Mouse (Mus musculus): ENCODE data around the gene Ube2g2. TPM values are rescaled to one million over a fixed set of nuclear protein-coding genes. Genes with fewer than 3 reads are reported as not detected.

Gene Ube2g2
- polyA plus RNA-seq, 1 experiment from 2014 or later = 65.0 TPM

DNA sequence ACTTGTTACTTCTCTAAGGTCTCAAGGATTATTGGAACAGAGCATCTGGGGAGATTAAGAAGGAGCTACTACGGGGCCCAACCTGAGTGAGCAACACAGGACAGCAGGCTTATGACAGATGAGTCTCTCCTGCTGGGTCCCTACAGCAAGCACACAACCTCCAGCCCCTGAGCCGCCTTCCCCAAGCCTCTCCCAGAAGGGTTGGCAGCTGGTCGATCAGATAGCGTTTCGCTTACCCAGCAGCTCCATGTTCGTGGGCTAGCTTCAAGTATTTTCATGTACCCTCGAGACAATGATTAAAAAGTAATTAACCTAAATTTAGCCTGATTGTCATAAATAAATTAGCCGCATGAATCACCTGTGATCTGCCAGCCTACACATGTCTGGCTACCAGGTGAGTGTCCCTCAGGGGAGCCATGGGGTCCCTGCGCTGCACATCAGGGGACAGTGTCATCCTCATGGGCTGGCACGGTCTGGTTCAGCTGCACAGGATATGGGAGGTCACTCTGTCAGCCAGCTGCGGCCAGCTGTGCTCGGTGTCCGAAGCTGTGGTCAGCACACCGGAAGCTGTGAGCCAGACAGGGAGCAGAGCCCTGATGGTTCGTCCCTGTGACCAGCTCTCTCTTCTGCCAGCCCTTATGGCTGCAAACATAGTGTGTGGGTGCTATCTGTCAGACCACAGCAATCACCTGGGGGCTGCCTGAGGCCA lies 36.4 kb downstream of the Ube2g2 start:
- no peaks in the 10 kb centered on the region for H3K4me1 ChIP-seq (replicated peaks)
- no peaks in the 10 kb centered on the region for H3K36me3 ChIP-seq
- H3K4me3 ChIP-seq (replicated peaks) = no peak overlapping the region
- ATAC-seq = no peak
- no peak overlapping the region for H3K27ac ChIP-seq
- no peak overlapping the region for H3K4me2 ChIP-seq (replicated peaks)
- no peaks in the 10 kb centered on the region for H3K9me3 ChIP-seq
- no peaks in the 10 kb centered on the region for H3K27me3 ChIP-seq (replicated peaks)
- no peak overlapping the region for H3K9ac ChIP-seq
- WGBS = 51% methylated on average over 15 of the region's 15 CpGs

DNA sequence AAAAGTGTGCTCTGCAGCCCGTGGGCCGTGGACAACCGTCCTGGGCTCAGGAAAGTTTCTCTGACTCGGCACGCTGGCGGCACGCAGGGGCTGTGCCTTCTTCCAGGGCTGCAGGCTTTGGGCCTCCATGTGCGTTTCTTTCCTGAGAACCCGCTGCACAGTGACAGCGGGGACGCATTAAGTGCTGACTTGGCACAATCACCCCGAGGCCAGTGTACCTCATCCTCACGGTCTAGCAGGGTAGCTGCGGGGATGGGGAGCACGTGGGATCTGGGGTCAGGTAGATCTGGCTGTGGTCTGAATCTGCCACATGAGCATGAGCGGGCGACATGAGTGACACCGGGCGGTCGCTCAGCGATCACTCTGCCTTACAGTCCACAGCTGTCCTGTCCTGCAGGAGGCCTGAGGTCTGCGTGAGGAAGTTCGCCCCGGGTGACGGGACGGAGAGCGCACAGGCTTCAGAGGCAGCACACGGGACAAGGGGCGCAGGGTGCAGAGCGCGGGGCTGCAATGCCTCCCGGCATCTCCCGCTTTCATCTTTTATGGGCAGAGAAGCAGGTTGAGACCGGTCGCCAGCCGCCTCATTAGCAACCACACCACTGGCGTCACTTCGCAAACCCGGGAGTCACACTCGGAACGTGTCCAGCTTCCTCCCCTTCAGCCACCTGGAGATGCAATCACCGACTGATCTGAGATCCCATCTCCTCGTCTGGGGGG lies 42.0 kb downstream of the Ube2g2 start:
- no peaks in the 10 kb centered on the region for H3K4me1 ChIP-seq (replicated peaks)
- no peak overlapping the region for H3K27ac ChIP-seq
- H3K4me2 ChIP-seq (replicated peaks) = 0 out of 2 replicates have a peak overlapping the region, but pooled peaks have one; percentile 4
- no peaks in the 10 kb centered on the region for H3K9me3 ChIP-seq
- H3K27me3 ChIP-seq (replicated peaks) = peaks cover 8% of the 10 kb centered on the region; the same call in 1 of the 2 replicates
- H3K36me3 ChIP-seq = no peaks in the 10 kb centered on the region
- no peak for ATAC-seq
- H3K9ac ChIP-seq = no peak overlapping the region
- WGBS = 38% methylated on average over 43 of the region's 43 CpGs
- no peak overlapping the region for H3K4me3 ChIP-seq (replicated peaks)

DNA sequence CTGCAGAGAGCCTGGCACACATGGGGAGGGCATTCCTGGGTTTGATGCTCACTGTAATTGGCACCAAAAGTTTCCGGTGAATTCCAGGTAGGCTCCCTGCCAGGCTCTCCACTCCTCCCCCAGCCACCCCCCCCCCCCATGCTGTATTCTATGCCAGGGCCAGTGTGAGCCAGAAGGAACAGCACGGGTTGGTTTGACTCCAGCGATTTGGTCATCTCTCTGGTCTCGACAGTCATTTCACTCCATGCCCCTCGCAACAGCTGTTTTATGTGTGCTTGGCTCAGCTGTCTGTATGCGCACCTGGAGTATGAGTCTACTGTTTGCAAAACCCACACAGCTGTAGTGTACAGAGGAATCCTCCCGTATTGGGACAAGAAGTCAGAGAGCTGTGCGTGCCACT lies 44.3 kb downstream of the Ube2g2 start:
- no peaks in the 10 kb centered on the region for H3K4me1 ChIP-seq (replicated peaks)

DNA sequence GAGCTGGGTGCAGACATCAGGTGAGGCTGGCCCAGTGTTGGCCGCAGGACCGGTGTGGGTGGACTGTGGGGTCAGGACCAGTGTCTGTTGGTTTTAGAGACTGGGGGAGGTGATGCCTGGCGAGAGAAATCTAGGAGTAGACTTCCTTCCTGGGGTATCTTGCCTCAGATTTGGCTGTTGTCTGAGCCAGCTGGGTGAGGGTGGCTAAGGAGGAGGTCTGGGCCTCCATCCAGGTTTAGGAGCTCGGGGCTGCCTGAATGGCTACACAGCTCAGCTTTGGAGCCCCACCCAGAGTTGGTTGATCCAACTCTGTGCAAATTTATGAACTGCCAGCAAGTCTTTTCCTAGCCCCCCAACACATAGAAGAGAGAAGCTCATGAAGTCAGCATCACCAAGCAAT lies 45.3 kb downstream of the Ube2g2 start:
- Histone ChIP-seq H3K27me3 (replicated peaks) (peaks cover 8% of the 10 kb centered on the region; the same call in 1 of the 2 replicates), H3K36me3 (no peaks in the 10 kb centered on the region)
- ATAC-seq = no peak

More for the DNA sequence above, 44.3 kb downstream of the Ube2g2 start:
- H3K9ac ChIP-seq = no peak overlapping the region
- ATAC-seq = no peak
- no peaks in the 10 kb centered on the region for H3K36me3 ChIP-seq
- H3K27ac ChIP-seq = no peak overlapping the region
- H3K27me3 ChIP-seq (replicated peaks) = peaks cover 8% of the 10 kb centered on the region; the same call in 1 of the 2 replicates
- no peak overlapping the region for H3K4me3 ChIP-seq (replicated peaks)
- H3K9me3 ChIP-seq = no peaks in the 10 kb centered on the region
- H3K4me2 ChIP-seq (replicated peaks) = no peak overlapping the region
- 77% methylated on average over 8 of the region's 8 CpGs for WGBS

DNA sequence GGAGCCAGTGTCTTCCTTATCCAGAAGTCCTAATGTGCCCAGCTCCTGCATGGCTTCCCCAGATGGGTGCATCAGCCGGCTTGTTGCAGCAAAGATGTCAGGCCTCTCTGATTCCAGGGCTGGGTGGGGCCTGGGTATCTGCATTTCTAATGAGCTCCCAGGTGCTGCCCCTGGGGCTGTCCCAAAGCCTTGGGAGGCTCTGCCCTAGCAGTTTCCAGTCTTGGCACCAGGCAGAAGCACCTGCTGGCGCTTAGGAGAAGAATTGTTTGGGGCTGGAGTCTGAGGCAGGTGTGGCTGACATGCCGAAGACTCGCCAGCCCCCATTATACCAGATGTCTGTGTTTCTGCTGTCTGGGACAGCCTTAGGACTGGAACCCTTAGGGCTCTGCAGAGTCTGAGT lies 48.6 kb downstream of the Ube2g2 start:
- Histone ChIP-seq H3K9ac (no peak overlapping the region), H3K4me1 (replicated peaks) (no peaks in the 10 kb centered on the region), H3K27me3 (replicated peaks) (peaks cover under 1% of the 10 kb centered on the region; the same call in 1 of the 2 replicates), H3K9me3 (no peaks in the 10 kb centered on the region), H3K36me3 (no peaks in the 10 kb centered on the region), H3K27ac (no peak overlapping the region), H3K4me3 (replicated peaks) (no peak overlapping the region), H3K4me2 (replicated peaks) (no peak overlapping the region)
- 80% methylated on average over 4 of the region's 4 CpGs for WGBS
- no peak for ATAC-seq

More for the DNA sequence above, 45.3 kb downstream of the Ube2g2 start:
- 82% methylated on average over 4 of the region's 4 CpGs for WGBS
- Histone ChIP-seq H3K9me3 (no peaks in the 10 kb centered on the region), H3K9ac (no peak overlapping the region), H3K4me3 (replicated peaks) (no peak overlapping the region), H3K27ac (no peak overlapping the region), H3K4me1 (replicated peaks) (no peaks in the 10 kb centered on the region), H3K4me2 (replicated peaks) (no peak overlapping the region)

DNA sequence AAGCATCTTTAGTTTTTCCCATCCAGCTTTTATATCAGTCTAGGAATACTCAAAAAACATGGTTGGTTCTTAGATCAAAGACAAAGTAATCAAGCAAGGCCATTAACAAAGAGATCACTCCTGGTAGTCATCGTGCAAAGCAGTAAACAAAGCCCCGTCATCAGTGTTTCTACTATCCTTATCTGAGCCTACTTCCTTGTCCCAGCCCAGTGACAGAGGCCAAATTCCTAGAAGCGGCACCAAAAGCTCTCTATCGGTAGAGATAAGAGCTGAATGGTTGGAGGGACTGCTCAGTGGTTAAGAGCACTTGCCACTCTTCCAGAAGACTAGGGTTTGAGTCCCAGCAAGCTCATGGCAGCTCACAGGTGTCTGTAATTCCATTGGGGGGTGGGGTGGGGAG lies 49.4 kb downstream of the Ube2g2 start:
- Histone ChIP-seq H3K9me3 (no peaks in the 10 kb centered on the region), H3K4me2 (replicated peaks) (no peak overlapping the region), H3K9ac (no peak overlapping the region), H3K4me1 (replicated peaks) (no peaks in the 10 kb centered on the region), H3K36me3 (no peaks in the 10 kb centered on the region), H3K27ac (no peak overlapping the region), H3K27me3 (replicated peaks) (peaks cover 4% of the 10 kb centered on the region; the same call in 1 of the 2 replicates), H3K4me3 (replicated peaks) (no peak overlapping the region)
- ATAC-seq = peak; percentile 72
- 23% methylated on average over 4 of the region's 4 CpGs for WGBS

DNA sequence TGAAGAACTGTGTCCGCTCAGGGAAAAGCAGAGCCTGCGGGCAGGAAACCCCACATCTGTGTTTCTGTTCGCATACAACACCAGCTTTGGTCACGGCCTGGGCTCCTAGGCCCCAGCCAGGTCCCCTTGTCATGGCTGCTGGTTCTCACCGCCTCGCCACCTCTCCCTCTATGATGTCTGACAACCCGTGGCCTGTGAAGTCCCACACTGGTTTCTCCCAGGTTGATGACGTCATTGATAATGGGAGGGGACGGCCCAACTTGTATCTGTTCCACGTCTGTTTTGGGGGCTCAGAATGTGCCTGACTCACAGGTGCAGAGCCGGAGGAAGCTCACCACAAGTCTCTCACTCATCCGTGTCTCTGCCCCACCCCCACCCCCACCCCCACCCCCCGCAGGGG lies 51.7 kb downstream of the Ube2g2 start:
- no peak for ATAC-seq
- H3K36me3 ChIP-seq = no peaks in the 10 kb centered on the region
- 63% methylated on average over 13 of the region's 13 CpGs for WGBS
- no peak overlapping the region for H3K4me3 ChIP-seq (replicated peaks)
- H3K9me3 ChIP-seq = no peaks in the 10 kb centered on the region
- no peak overlapping the region for H3K4me2 ChIP-seq (replicated peaks)
- H3K27ac ChIP-seq = no peak overlapping the region
- no peak overlapping the region for H3K9ac ChIP-seq
- H3K27me3 ChIP-seq (replicated peaks) = peaks cover 22% of the 10 kb centered on the region
- peaks cover 11% of the 10 kb centered on the region for H3K4me1 ChIP-seq (replicated peaks)

DNA sequence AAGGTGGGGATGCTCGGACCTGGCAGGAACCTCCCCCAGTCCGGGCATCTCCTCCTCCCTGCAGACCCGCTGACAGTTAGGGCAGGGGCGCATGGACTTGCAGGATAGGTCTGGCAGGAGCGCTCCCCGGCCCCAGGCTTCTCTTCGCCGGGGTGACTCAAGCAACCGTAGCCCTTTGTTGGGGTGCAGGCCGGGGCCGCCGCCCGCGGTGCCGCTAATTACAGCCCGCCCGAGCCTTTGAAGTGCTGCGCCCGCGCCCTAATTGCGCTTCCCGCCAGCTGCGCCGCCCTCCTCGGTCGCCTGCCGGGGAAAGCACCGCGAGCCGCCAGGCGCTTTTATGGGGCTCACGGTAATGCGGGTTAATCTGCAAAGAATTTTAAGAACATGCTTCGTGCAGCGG lies 55.5 kb downstream of the Ube2g2 start:
- peaks cover 11% of the 10 kb centered on the region for H3K4me1 ChIP-seq (replicated peaks)
- H3K36me3 ChIP-seq = no peaks in the 10 kb centered on the region
- peak overlapping the region; percentile 28 for H3K4me3 ChIP-seq (replicated peaks)
- 0 out of 2 replicates have a peak, but pooled peaks have one; percentile 36 for ATAC-seq
- H3K9me3 ChIP-seq = no peaks in the 10 kb centered on the region
- under 1% methylated on average over 35 of the region's 35 CpGs for WGBS
- H3K27me3 ChIP-seq (replicated peaks) = peaks cover 24% of the 10 kb centered on the region
- H3K27ac ChIP-seq = no peak overlapping the region
- peak overlapping the region; percentile 68 for H3K4me2 ChIP-seq (replicated peaks)
- H3K9ac ChIP-seq = no peak overlapping the region

DNA sequence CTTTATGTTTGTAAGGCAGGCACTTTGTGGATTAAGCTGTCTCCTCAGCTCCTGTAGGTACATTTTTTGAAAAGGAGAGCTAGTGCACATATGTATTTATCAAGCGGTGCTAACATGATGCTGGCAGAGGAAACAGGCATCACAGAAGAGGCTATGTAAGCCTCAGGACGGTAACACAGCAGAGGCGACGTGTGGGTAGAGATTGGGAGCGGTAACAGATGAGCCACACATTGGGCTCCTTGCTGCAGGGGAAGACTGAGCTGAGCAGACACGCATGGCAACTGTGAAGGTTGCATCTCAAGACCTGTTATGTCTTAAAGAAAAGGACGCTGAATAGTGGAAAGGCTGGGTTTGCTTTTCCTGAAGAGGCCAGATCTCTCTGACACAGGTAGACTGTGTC lies 60.9 kb downstream of the Ube2g2 start:
- H3K4me3 ChIP-seq (replicated peaks) = no peak overlapping the region
- no peaks in the 10 kb centered on the region for H3K36me3 ChIP-seq
- peaks cover 32% of the 10 kb centered on the region for H3K27me3 ChIP-seq (replicated peaks)
- no peak overlapping the region for H3K9ac ChIP-seq
- H3K4me1 ChIP-seq (replicated peaks) = peaks cover 12% of the 10 kb centered on the region
- no peak for ATAC-seq
- WGBS = 81% methylated on average over 7 of the region's 7 CpGs
- H3K27ac ChIP-seq = no peak overlapping the region
- no peaks in the 10 kb centered on the region for H3K9me3 ChIP-seq
- H3K4me2 ChIP-seq (replicated peaks) = no peak overlapping the region

DNA sequence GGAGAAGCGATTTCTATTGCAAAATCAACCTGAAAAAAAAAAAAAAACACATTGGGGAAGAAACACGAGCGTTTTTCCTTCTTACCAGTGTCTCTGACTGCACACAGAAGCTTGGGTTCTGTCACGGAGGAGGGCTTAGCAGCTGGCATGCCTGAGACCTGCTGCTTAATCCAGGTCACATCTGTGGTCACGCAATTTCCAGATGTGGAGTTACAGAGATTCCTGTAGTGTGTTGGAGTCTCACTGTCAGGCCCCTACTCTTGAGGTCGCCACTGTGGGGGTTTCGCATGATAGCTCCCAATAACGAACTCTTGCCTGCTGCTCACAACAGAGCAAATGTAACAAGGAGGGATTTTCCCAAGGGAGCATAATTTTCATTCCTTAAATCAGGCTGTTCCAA lies 62.1 kb downstream of the Ube2g2 start:
- no peak overlapping the region for H3K4me3 ChIP-seq (replicated peaks)
- WGBS = 38% methylated on average over 8 of the region's 8 CpGs
- ATAC-seq = no peak
- H3K4me1 ChIP-seq (replicated peaks) = peaks cover 10% of the 10 kb centered on the region; the same call in 1 of the 2 replicates
- H3K27ac ChIP-seq = no peak overlapping the region
- H3K9me3 ChIP-seq = no peaks in the 10 kb centered on the region
- H3K36me3 ChIP-seq = no peaks in the 10 kb centered on the region
- peaks cover 22% of the 10 kb centered on the region for H3K27me3 ChIP-seq (replicated peaks)
- H3K4me2 ChIP-seq (replicated peaks) = no peak overlapping the region
- no peak overlapping the region for H3K9ac ChIP-seq

DNA sequence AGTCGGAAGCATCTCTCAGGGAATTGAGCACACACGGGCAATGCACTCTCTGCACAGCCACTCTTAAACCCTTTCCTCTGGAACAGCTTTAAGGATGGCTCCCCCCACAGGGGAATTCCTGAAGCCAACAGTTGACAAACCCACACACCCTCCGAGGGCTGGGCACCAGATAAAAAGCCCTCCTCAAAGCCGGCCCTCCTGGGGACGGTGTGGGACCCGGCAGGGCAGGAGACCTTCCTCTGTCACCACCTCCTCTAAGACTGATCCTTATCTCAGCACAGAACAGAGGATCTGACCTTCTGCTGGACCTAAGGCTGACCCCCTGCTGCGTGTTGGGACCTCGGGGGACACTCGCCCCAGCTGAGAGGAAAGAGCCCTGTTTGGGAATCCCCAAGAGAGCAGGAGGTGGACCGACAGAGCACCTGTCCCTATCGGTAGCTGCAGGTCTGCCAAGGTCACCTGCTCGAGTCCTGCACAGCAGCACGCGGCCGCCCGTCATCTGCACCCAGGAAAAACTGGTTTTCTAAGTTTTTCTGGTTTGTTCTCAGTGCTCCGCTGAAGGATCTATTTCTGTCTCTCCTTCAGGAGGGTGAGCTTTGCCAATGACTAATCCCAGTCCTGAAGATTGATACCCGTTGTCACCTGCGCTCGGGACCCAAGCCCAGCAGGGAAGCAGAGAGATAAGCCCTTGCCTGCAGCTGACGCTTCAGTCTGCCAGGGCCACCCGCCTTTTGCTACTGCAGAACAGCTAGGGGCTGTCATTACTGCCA lies 64.0 kb downstream of the Ube2g2 start, which contains the start of gene Tspear:
Gene Tspear (plus strand): TSS at position 675 of the 770 bp plus-strand sequence.
- peak; percentile 81 for ATAC-seq
- no peak within 1 kb of the TSS for H3K9ac ChIP-seq
- H3K4me2 ChIP-seq (replicated peaks) = peak within 1 kb of the TSS; percentile 39
- H3K36me3 ChIP-seq = no peaks in the 10 kb centered on the region
- WGBS = 5% methylated on average over 22 of the region's 22 CpGs
- H3K27ac ChIP-seq = no peak within 1 kb of the TSS
- H3K4me3 ChIP-seq (replicated peaks) = no peak within 1 kb of the TSS
- H3K4me1 ChIP-seq (replicated peaks) = peaks cover 10% of the 10 kb centered on the region; the same call in 1 of the 2 replicates
- no peaks in the 10 kb centered on the region for H3K9me3 ChIP-seq
- H3K27me3 ChIP-seq (replicated peaks) = peaks cover 22% of the 10 kb centered on the region

DNA sequence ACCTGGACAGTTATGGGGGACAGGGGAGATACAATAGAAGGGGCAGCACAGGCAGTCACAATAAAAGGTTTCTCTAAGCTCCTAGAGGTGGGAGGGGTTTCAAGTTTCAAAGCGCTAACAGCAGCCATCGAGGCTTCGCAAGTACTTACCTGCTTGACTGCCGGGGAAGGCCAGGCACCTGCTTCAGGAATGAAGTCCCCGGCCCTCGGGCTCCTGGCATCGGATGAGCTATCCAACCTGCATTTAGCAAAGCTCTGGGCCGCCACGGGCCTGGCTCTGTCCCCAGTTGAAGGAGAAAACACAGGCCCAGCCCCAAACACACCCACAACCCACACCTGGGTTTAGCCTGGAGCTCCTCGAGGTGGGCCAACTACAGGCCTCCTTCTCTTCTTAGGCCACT lies 64.9 kb downstream of the Ube2g2 start:
- Histone ChIP-seq H3K36me3 (no peaks in the 10 kb centered on the region), H3K27ac (no peak overlapping the region), H3K27me3 (replicated peaks) (peaks cover 22% of the 10 kb centered on the region), H3K9ac (no peak overlapping the region), H3K9me3 (no peaks in the 10 kb centered on the region), H3K4me2 (replicated peaks) (no peak overlapping the region), H3K4me1 (replicated peaks) (peaks cover 10% of the 10 kb centered on the region; the same call in 1 of the 2 replicates), H3K4me3 (replicated peaks) (no peak overlapping the region)
- 33% methylated on average over 10 of the region's 10 CpGs for WGBS
- ATAC-seq = no peak

Measured in intestine, embryonic 15.5 days (tissue).